Mouse (Mus musculus) stomach, embryonic 15.5 days (tissue): ENCODE data around the gene Proser2. TPM values are rescaled to one million over a fixed set of nuclear protein-coding genes. Genes with fewer than 3 reads are reported as not detected.

ENCODE experiments used
- ATAC-seq: fragments of 200-750 bp; cut with Nextera tagmentation; 2 replicates; pipeline ENCODE4 v1.8.0; 2017; ENCODE audit warnings: low read depth, moderate number of reproducible peaks, moderate TSS enrichment; ENCODE audit not compliant: insufficient read depth, low FRiP score
- H3K27ac ChIP-seq: fragments of 300-500 bp; sonication (generic); 2 replicates; pipeline ENCODE4 v1.5.1; 2015; ENCODE audit warnings: mild to moderate bottlenecking, inconsistent platforms
- H3K27me3 ChIP-seq: fragments of 300-500 bp; sonication (generic); replicated peaks from 2 replicates; pipeline ENCODE4 v1.6.1; 2015; ENCODE audit warnings: inconsistent platforms
- H3K36me3 ChIP-seq: fragments of 300-500 bp; sonication (generic); 2 replicates; pipeline ENCODE4 v1.6.1; 2015; ENCODE audit warnings: inconsistent platforms
- H3K4me1 ChIP-seq: fragments of 300-500 bp; sonication (generic); 2 replicates; pipeline ENCODE4 v1.6.1; 2015; ENCODE audit warnings: inconsistent platforms
- H3K4me2 ChIP-seq: fragments of 300-500 bp; sonication (generic); 2 replicates; pipeline ENCODE4 v1.6.1; 2015; ENCODE audit warnings: mild to moderate bottlenecking, inconsistent platforms
- H3K4me3 ChIP-seq: fragments of 300-500 bp; sonication (generic); replicated peaks from 2 replicates; pipeline ENCODE4 v1.5.1; 2015; ENCODE audit warnings: inconsistent platforms
- H3K9ac ChIP-seq: fragments of 300-500 bp; sonication (generic); 2 replicates; pipeline ENCODE4 v1.6.1; 2015; ENCODE audit warnings: inconsistent platforms
- H3K9me3 ChIP-seq: fragments of 300-500 bp; sonication (generic); 2 replicates; pipeline ENCODE4 v1.6.1; 2016; ENCODE audit warnings: inconsistent platforms
- WGBS: fragments of 180-500 bp; shearing (Covaris S2); methylation state at CpG from one replicate; pipeline ENCODE4 v1.1.7; 2015; 5-methylcytosine and 5-hydroxymethylcytosine counted together
- polyA plus RNA-seq: library from polyadenylated mRNA; unstranded; fragments of >200 nt; fragmentation: Nextera tagmentation; extraction: Ambion mirVana; gene quantifications from 2 replicates; pipeline ENCODE4 v1.2.1, GENCODE M21; 2015

Gene Proser2
- polyA plus RNA-seq, 1 experiment from 2014 or later, result 29.0 TPM

GRCm38 (mm10) chr2:6159219-6159618 lies 29.2 kb upstream of the Proser2 start:
- no peak overlapping the region for H3K9ac ChIP-seq
- H3K4me3 ChIP-seq, result no peak overlapping the region
- H3K4me1 ChIP-seq, result peaks cover 6% of the 10 kb centered on the region; the same call in 1 of the 2 replicates
- WGBS, result 81% methylated on average over 9 of the region's 9 CpGs
- no peaks in the 10 kb centered on the region for H3K27me3 ChIP-seq
- no peak overlapping the region for H3K27ac ChIP-seq
- no peak overlapping the region for H3K4me2 ChIP-seq
- no peaks in the 10 kb centered on the region for H3K36me3 ChIP-seq
- no peak for ATAC-seq
- H3K9me3 ChIP-seq, result no peaks in the 10 kb centered on the region

DNA sequence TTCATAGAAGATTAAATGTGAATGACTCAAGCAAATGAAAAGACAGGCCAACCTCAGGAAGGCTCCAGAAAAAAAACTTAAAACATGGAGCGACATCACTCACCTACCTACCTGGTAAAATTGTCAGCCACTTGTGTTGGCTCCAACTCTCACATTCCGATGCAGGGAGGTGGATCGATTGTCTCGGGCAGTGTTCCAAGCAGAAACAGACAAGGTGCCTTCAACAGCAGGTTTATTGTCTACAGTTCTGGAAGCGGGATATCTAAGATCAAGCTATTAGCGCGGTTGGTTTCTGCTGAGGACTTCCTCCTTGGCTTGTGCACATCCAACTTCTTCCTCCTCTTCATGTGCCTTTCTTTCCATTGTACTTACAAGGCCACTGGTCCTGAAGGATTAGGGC lies 27.6 kb upstream of the Proser2 start:
- Histone ChIP-seq H3K4me1 (no peaks in the 10 kb centered on the region), H3K9ac (no peak overlapping the region), H3K27me3 (no peaks in the 10 kb centered on the region), H3K4me2 (no peak overlapping the region), H3K27ac (no peak overlapping the region), H3K36me3 (no peaks in the 10 kb centered on the region), H3K9me3 (no peaks in the 10 kb centered on the region), H3K4me3 (no peak overlapping the region)
- WGBS, result 79% methylated on average over 7 of the region's 7 CpGs
- ATAC-seq, result no peak

DNA sequence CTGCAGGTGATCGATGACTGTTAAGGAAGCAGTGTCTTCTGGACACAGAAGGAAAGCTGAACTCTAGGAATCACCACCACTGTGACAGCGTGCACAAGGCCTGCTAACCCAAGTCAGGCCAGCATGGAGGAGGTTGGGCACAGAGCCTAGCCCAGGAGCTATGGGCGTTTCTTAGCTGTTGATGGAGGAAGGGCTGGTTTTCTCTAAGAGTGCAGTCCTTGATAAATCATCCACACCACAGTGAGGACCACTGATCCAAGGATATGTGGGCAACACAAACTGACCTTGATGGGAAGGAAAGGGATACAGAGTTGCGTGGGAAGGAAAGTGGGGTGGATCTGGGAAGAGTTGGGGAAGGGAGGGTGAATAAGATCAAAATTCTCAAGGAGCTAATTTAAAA lies 27.2 kb upstream of the Proser2 start:
- ATAC-seq, result no peak
- H3K4me1 ChIP-seq, result no peaks in the 10 kb centered on the region
- 87% methylated on average over 4 of the region's 4 CpGs for WGBS

DNA sequence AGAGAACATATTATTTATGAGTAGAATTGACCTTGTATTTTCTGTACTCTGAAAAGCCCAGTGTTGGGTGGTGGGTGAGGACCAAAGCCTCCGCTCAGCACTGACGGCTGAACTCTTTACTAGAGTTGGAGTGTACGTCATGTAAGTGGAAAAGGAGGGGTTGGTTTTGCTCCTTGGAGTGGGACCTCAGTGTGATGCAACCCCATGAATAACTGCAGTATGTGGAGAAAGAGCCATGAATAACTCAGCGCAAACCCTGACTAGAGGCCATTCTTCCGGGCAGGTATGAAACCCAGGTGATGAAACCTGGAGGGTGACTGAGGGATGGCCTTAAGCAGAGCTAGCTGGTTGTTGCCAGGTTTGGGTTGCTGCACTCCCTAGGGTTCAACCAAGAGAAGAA lies 19.8 kb upstream of the Proser2 start:
- no peak overlapping the region for H3K27ac ChIP-seq
- no peaks in the 10 kb centered on the region for H3K9me3 ChIP-seq
- H3K4me3 ChIP-seq, result no peak overlapping the region
- no peaks in the 10 kb centered on the region for H3K36me3 ChIP-seq
- ATAC-seq, result no peak
- H3K4me2 ChIP-seq, result no peak overlapping the region
- H3K4me1 ChIP-seq, result no peaks in the 10 kb centered on the region
- no peak overlapping the region for H3K9ac ChIP-seq
- H3K27me3 ChIP-seq, result no peaks in the 10 kb centered on the region
- 91% methylated on average over 5 of the region's 5 CpGs for WGBS

More for the DNA sequence above, 27.2 kb upstream of the Proser2 start:
- H3K27me3 ChIP-seq, result no peaks in the 10 kb centered on the region
- H3K4me2 ChIP-seq, result no peak overlapping the region
- H3K9me3 ChIP-seq, result no peaks in the 10 kb centered on the region
- no peak overlapping the region for H3K27ac ChIP-seq
- H3K36me3 ChIP-seq, result no peaks in the 10 kb centered on the region
- H3K9ac ChIP-seq, result no peak overlapping the region
- H3K4me3 ChIP-seq, result no peak overlapping the region

- Histone ChIP-seq H3K27ac (no peak overlapping the region), H3K36me3 (no peaks in the 10 kb centered on the region), H3K4me3 (no peak overlapping the region), H3K9me3 (no peaks in the 10 kb centered on the region), H3K4me1 (no peaks in the 10 kb centered on the region), H3K9ac (no peak overlapping the region), H3K27me3 (no peaks in the 10 kb centered on the region), H3K4me2 (no peak overlapping the region)
- ATAC-seq, result no peak
- 77% methylated on average over 7 of the region's 7 CpGs for WGBS
Observed at GRCm38 (mm10) chr2:6146901-6147300, 16.9 kb upstream of the Proser2 start.

DNA sequence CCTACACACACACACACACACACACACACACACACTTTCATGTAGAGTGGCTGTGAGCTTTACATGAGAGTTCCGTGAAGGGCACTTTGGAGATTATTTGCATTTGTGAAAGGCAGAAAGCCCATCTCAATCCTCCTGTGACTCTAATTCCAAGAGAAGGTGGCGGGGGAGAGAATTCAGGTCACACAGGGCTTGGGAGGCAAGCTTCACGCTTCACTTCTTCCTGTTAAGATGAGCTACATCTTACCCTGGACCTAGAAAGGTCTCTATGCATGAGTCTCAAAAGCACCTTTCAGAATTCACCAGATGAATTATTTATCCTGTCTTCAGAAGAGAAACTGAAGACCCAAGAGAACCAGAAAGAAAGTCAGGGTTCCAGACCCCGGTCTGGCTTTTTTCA lies 16.2 kb upstream of the Proser2 start:
- no peaks in the 10 kb centered on the region for H3K36me3 ChIP-seq
- no peaks in the 10 kb centered on the region for H3K4me1 ChIP-seq
- no peaks in the 10 kb centered on the region for H3K27me3 ChIP-seq
- H3K9me3 ChIP-seq, result no peaks in the 10 kb centered on the region
- H3K4me2 ChIP-seq, result no peak overlapping the region
- 87% methylated on average over 4 of the region's 4 CpGs for WGBS
- no peak overlapping the region for H3K27ac ChIP-seq
- no peak overlapping the region for H3K9ac ChIP-seq
- no peak for ATAC-seq
- no peak overlapping the region for H3K4me3 ChIP-seq

DNA sequence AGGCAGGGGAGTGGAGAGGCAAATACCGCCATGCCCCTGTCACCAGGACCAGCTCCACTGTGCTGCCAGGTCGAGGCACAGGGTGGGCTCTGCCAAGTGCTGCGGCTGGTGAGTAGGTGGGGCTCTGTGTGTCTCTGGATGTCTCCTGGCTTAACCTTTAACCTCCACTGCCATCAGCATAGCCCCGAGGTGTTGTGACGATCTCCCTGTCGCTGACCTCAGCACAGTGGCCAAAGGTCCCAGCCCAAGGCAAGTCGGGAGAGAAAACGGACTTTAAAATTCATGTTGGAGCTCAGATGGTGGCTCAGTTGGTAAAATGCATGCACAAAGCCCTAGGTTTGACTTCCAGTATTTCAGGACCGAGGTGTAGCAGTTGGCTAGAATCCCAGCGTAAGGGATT lies 15.6 kb upstream of the Proser2 start:
- no peaks in the 10 kb centered on the region for H3K27me3 ChIP-seq
- no peak overlapping the region for H3K4me3 ChIP-seq
- no peaks in the 10 kb centered on the region for H3K9me3 ChIP-seq
- no peaks in the 10 kb centered on the region for H3K4me1 ChIP-seq
- WGBS, result 76% methylated on average over 10 of the region's 10 CpGs
- no peak overlapping the region for H3K9ac ChIP-seq
- ATAC-seq, result no peak
- no peak overlapping the region for H3K4me2 ChIP-seq
- no peak overlapping the region for H3K27ac ChIP-seq
- H3K36me3 ChIP-seq, result no peaks in the 10 kb centered on the region

GRCm38 (mm10) chr2:6142915-6143654 lies 13.1 kb upstream of the Proser2 start:
- Histone ChIP-seq H3K4me1 (no peaks in the 10 kb centered on the region), H3K27me3 (no peaks in the 10 kb centered on the region), H3K36me3 (no peaks in the 10 kb centered on the region), H3K9ac (no peak overlapping the region), H3K27ac (no peak overlapping the region), H3K9me3 (no peaks in the 10 kb centered on the region), H3K4me2 (no peak overlapping the region), H3K4me3 (no peak overlapping the region)
- ATAC-seq, result no peak
- 72% methylated on average over 16 of the region's 16 CpGs for WGBS

DNA sequence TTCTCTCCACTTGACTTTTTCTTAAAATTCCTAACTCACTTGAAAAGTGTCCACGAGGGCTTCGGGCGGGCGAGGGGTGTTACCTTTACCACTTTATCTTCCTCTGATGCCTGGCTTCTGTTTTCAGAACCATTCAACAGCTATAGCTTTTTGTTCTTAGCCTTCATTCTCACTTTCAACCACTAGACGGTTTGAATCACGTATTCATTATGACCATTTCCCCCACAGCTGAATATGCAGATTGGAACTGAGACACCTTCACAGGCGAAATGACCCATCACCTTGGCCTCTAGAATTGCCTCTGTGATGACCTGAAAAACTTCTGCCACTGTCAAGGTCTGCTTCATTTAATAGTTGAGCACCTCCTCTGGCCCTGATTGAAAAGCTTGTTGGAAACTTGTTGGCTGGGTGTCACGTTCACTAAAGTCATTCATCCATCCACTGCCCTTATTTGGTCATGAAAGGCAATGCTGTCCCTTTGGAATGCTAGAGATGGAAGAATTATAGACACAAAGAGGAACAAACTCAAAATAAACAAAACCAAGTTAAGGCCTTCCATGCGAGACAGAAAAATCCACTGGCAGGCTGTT lies 10.7 kb upstream of the Proser2 start:
- WGBS, result 77% methylated on average over 9 of the region's 9 CpGs
- Histone ChIP-seq H3K9ac (no peak overlapping the region), H3K27me3 (no peaks in the 10 kb centered on the region), H3K4me1 (no peaks in the 10 kb centered on the region), H3K4me2 (no peak overlapping the region), H3K4me3 (no peak overlapping the region), H3K36me3 (no peaks in the 10 kb centered on the region), H3K27ac (no peak overlapping the region), H3K9me3 (no peaks in the 10 kb centered on the region)
- ATAC-seq, result no peak

DNA sequence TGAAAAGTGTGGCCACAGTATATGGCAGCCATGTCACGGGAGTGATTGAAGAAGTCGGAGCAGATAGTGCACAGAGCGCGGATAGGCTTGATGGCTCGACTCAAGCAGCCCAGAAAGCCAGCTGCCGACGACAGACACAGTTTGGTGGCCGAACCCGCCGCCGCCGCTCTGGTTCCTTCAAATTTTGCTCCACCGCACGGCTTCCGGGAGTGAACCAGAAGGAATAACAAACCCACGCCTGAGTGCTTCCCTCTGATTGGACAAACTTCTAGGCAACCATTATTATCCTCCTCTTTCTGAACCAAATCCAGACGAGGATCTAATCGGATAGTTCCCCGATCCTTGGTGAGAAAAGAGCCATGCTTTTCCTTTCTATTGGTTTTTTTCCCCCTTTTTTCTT lies 3.9 kb upstream of the Proser2 start:
- H3K27ac ChIP-seq, result no peak overlapping the region
- H3K9ac ChIP-seq, result no peak overlapping the region
- no peak overlapping the region for H3K4me2 ChIP-seq
- H3K36me3 ChIP-seq, result no peaks in the 10 kb centered on the region
- no peaks in the 10 kb centered on the region for H3K4me1 ChIP-seq
- 87% methylated on average over 19 of the region's 19 CpGs for WGBS
- no peaks in the 10 kb centered on the region for H3K9me3 ChIP-seq
- no peak for ATAC-seq
- no peak overlapping the region for H3K4me3 ChIP-seq
- H3K27me3 ChIP-seq, result peaks cover 4% of the 10 kb centered on the region; the same call in 1 of the 2 replicates

- ATAC-seq, result no peak
- Histone ChIP-seq H3K27me3 (peaks cover 7% of the 10 kb centered on the region; the same call in 1 of the 2 replicates), H3K4me2 (peak overlapping the region; percentile 85), H3K27ac (peak overlapping the region; percentile 77; the same call in 1 of the 2 replicates), H3K4me1 (no peaks in the 10 kb centered on the region), H3K9me3 (no peaks in the 10 kb centered on the region), H3K36me3 (no peaks in the 10 kb centered on the region), H3K9ac (peak overlapping the region; percentile 49; the same call in 1 of the 2 replicates), H3K4me3 (peak overlapping the region; percentile 75)
- 48% methylated on average over 8 of the region's 8 CpGs for WGBS
Observed at GRCm38 (mm10) chr2:6128881-6129280, 1.1 kb downstream of the Proser2 start.

- Histone ChIP-seq H3K4me1 (no peaks in the 10 kb centered on the region), H3K9me3 (no peaks in the 10 kb centered on the region), H3K4me2 (peak overlapping the region; percentile 85), H3K9ac (no peak overlapping the region), H3K27ac (no peak overlapping the region), H3K36me3 (no peaks in the 10 kb centered on the region), H3K27me3 (peaks cover 7% of the 10 kb centered on the region; the same call in 1 of the 2 replicates), H3K4me3 (peak overlapping the region; percentile 75)
- 68% methylated on average over 11 of the region's 11 CpGs for WGBS
- no peak for ATAC-seq
Observed at GRCm38 (mm10) chr2:6128136-6128805, 1.7 kb downstream of the Proser2 start.
